Mouse (Mus musculus) bone marrow, adult 2 months (tissue): ENCODE data around the gene Hcn1. TPM values are rescaled to one million over a fixed set of nuclear protein-coding genes. Genes with fewer than 3 reads are reported as not detected.

Experiments used
- H3K27ac ChIP-seq: fragments of 200-500 bp; 2 replicates; pipeline ENCODE4 v1.5.1; 2012; ENCODE audit warnings: low read depth, mild to moderate bottlenecking, control low read depth, inconsistent platforms, low read length; ENCODE audit not compliant: control insufficient read depth, poor library complexity, insufficient read depth
- H3K4me1 ChIP-seq: fragments of 200-500 bp; 2 replicates; pipeline ENCODE4 v1.6.1; 2011; ENCODE audit warnings: low read length; ENCODE audit not compliant: control insufficient read depth, insufficient read depth
- H3K4me3 ChIP-seq: fragments of 200-500 bp; replicated peaks from 2 replicates; pipeline ENCODE3; 2011; ENCODE audit warnings: mild to moderate bottlenecking, low read depth, low read length, control low read depth; ENCODE audit not compliant: control insufficient read depth
- CTCF ChIP-seq: fragments of 200-500 bp; IDR thresholded peaks from 2 replicates; pipeline ENCODE4 v1.5.1; 2011; ENCODE audit warnings: low read length, control low read depth; ENCODE audit not compliant: control insufficient read depth, insufficient read depth
- POLR2A ChIP-seq: fragments of 200-500 bp; IDR thresholded peaks from 2 replicates; pipeline ENCODE4 v1.6.1; 2011; ENCODE audit warnings: low read depth, mild to moderate bottlenecking, control low read depth, low read length, borderline replicate concordance; ENCODE audit not compliant: control insufficient read depth
- WGBS: fragments of 180-500 bp; shearing (Covaris S2); methylation state at CpG from one replicate; pipeline ENCODE4 v1.1.7; 2018; 5-methylcytosine and 5-hydroxymethylcytosine counted together
- polyA plus RNA-seq: library from polyadenylated mRNA; stranded (reverse); fragments of >200 nt; gene quantifications from 2 replicates; pipeline ENCODE4 v1.2.4, GENCODE M21; 2011; ENCODE audit warnings: low replicate concordance; ENCODE audit not compliant: missing spikeins, insufficient read depth, insufficient read length

The Hcn1 gene
- polyA plus RNA-seq, 1 experiment = 0.10 TPM

- Histone ChIP-seq H3K4me3 (no peak overlapping the region), H3K4me1 (no peaks in the 10 kb centered on the region), H3K27ac (no peak overlapping the region)
- no peak for TF ChIP-seq POLR2A
- no peak for TF ChIP-seq CTCF
- 92% methylated on average over 8 of the region's 8 CpGs for WGBS
Observed at GRCm38 (mm10) chr13:117940536-117941280, 338.6 kb downstream of the Hcn1 start.

GRCm38 (mm10) chr13:117946843-117947242 is 344.7 kb downstream of the Hcn1 start:
- 82% methylated on average over 3 of the region's 3 CpGs for WGBS
- no peaks in the 10 kb centered on the region for H3K4me1 ChIP-seq
- TF ChIP-seq CTCF (no peak), POLR2A (no peak)
- no peak overlapping the region for H3K27ac ChIP-seq
- H3K4me3 ChIP-seq = no peak overlapping the region

GRCm38 (mm10) chr13:117947704-117948376 is 345.7 kb downstream of the Hcn1 start:
- Histone ChIP-seq H3K4me1 (no peaks in the 10 kb centered on the region), H3K4me3 (no peak overlapping the region), H3K27ac (no peak overlapping the region)
- TF ChIP-seq CTCF (no peak), POLR2A (no peak)
- WGBS = 25% methylated on average over 1 of the region's 1 CpGs

- TF ChIP-seq POLR2A (no peak), CTCF (no peak)
- 73% methylated on average over 18 of the region's 18 CpGs for WGBS
- Histone ChIP-seq H3K27ac (no peak overlapping the region; the same call in 1 of the 2 replicates), H3K4me3 (no peak overlapping the region), H3K4me1 (no peaks in the 10 kb centered on the region)
Observed at GRCm38 (mm10) chr13:117958496-117959421, 356.6 kb downstream of the Hcn1 start.

- no peaks in the 10 kb centered on the region for H3K4me1 ChIP-seq
- TF ChIP-seq POLR2A = no peak
- no peak for TF ChIP-seq CTCF
Observed at GRCm38 (mm10) chr13:117964620-117965019, 362.5 kb downstream of the Hcn1 start.

GRCm38 (mm10) chr13:117975382-117975781 is 373.3 kb downstream of the Hcn1 start:
- WGBS = 86% methylated on average over 7 of the region's 7 CpGs
- TF ChIP-seq POLR2A (no peak), CTCF (no peak)

More at GRCm38 (mm10) chr13:117964620-117965019, 362.5 kb downstream of the Hcn1 start:
- Histone ChIP-seq H3K27ac (no peak overlapping the region), H3K4me3 (no peak overlapping the region)

GRCm38 (mm10) chr13:117975823-117976222 is 373.7 kb downstream of the Hcn1 start:
- TF ChIP-seq POLR2A = no peak
- TF ChIP-seq CTCF = no peak
- no peak overlapping the region for H3K27ac ChIP-seq
- no peaks in the 10 kb centered on the region for H3K4me1 ChIP-seq
- no peak overlapping the region for H3K4me3 ChIP-seq
- WGBS = 73% methylated on average over 10 of the region's 10 CpGs

More at GRCm38 (mm10) chr13:117975382-117975781, 373.3 kb downstream of the Hcn1 start:
- Histone ChIP-seq H3K4me3 (no peak overlapping the region), H3K4me1 (no peaks in the 10 kb centered on the region), H3K27ac (no peak overlapping the region)

- TF ChIP-seq CTCF = no peak
- no peak for TF ChIP-seq POLR2A
- no peak overlapping the region for H3K4me3 ChIP-seq
- H3K27ac ChIP-seq = no peak overlapping the region
- H3K4me1 ChIP-seq = no peaks in the 10 kb centered on the region
- 69% methylated on average over 2 of the region's 2 CpGs for whole genome bisulfite sequencing
Observed at GRCm38 (mm10) chr13:117984339-117984738, 382.2 kb downstream of the Hcn1 start.
